In the genomic region with DNA sequence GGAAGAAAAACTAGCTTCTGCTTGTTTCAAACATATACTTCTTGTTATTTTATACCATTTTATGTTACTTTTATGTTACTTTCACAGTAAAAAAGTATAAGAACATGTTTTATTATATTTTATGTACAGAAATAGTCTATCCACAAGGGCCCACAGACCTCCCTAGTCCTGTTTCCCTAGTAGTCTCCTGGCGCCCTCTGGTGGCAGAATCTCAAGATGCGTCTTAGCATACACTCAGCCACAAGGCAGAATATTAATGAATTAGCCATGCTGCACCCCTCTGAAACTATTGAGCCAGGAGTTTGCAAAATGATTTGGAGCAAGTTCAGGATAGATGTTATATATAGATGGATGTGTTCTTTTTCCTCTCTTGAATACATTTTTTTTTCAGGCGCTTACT, we compare ENCODE assay signal across 9 mouse cellular contexts.
DNase-seq lines count a peak whose midpoint lies in the region; ATAC-seq lines count a peak whose summit lies in the region.
"Had no signal": no experiment of that assay in that cellular context is flagged by ENCODE, and none has a peak within 500 bp of the region (broad histone marks: within the 10 kb centered on the region; RNA-seq: fewer than 3 reads in every experiment).

No protein-coding gene starts in this region.

- H3K4me2 ChIP-seq in embryonic facial prominence, embryonic 14.5 days (ENCODE audit: low read depth, low read length) = no peak overlapping the region
- no peak overlapping the region for H3K4me2 ChIP-seq in hindbrain, embryonic 14.5 days (replicated peaks)
- H3K4me2 ChIP-seq: lung, embryonic 15.5 days had no signal

- H3K27me3 ChIP-seq in embryonic facial prominence, embryonic 14.5 days (replicated peaks; ENCODE audit: control insufficient read depth, insufficient read depth, low read length) = no peaks in the 10 kb centered on the region
- no peaks in the 10 kb centered on the region for H3K27me3 ChIP-seq in hindbrain, embryonic 14.5 days (ENCODE audit: control insufficient read depth, insufficient read depth, low read length)
- H3K27me3 ChIP-seq: lung, embryonic 15.5 days had no signal

- WGBS in embryonic facial prominence, embryonic 14.5 days = 31% methylated on average over 3 of the region's 3 CpGs
- WGBS in hindbrain, embryonic 14.5 days = 19% methylated on average over 3 of the region's 3 CpGs

- no peaks in the 10 kb centered on the region for H3K9me3 ChIP-seq in embryonic facial prominence, embryonic 14.5 days (ENCODE audit: control insufficient read depth, low read length)
- no peaks in the 10 kb centered on the region for H3K9me3 ChIP-seq in hindbrain, embryonic 14.5 days (ENCODE audit: control insufficient read depth, low read length)
- H3K9me3 ChIP-seq: lung, embryonic 15.5 days had no signal

- H3K4me3 ChIP-seq in embryonic facial prominence, embryonic 14.5 days (ENCODE audit: low read depth, low read length) = no peak overlapping the region
- H3K4me3 ChIP-seq in hindbrain, embryonic 14.5 days (replicated peaks; ENCODE audit: low read length) = no peak overlapping the region
- H3K4me3 ChIP-seq: lung, embryonic 15.5 days had no signal

- no peaks in the 10 kb centered on the region for H3K36me3 ChIP-seq in embryonic facial prominence, embryonic 14.5 days (ENCODE audit: control insufficient read depth, insufficient read depth, low read length)
- H3K36me3 ChIP-seq in hindbrain, embryonic 14.5 days (replicated peaks; ENCODE audit: control insufficient read depth, insufficient read depth) = no peaks in the 10 kb centered on the region
- H3K36me3 ChIP-seq: lung, embryonic 15.5 days had no signal

- ATAC-seq in embryonic facial prominence, embryonic 14.5 days (ENCODE audit: low read depth) = 0 out of 2 replicates have a peak, but pooled peaks have one; percentile 65
- ATAC-seq in hindbrain, embryonic 14.5 days (ENCODE audit: low FRiP score) = no peak

- no peak overlapping the region for H3K27ac ChIP-seq in embryonic facial prominence, embryonic 14.5 days (replicated peaks; ENCODE audit: low read depth, low read length)
- no peak overlapping the region for H3K27ac ChIP-seq in hindbrain, embryonic 14.5 days
- H3K27ac ChIP-seq: lung, embryonic 15.5 days had no signal

- peak; percentile 39 to 50 for DNase-seq in cerebellum, adult 18-20 months
- no peak for DNase-seq in cerebellum, adult 11-12 months
- peak; percentile 89 for DNase-seq in adrenal gland, postnatal 14 days
- DNase-seq in embryonic facial prominence, embryonic 14.5 days (ENCODE audit: low spot score) = peak; percentile 87
- peak; percentile 81 for DNase-seq in hindbrain, embryonic 14.5 days (ENCODE audit: low spot score)
- peak; percentile 45 for DNase-seq in layer of hippocampus, adult 9-11 months
- peak; percentile 83 for DNase-seq in lung, postnatal 14 days
- peak; percentile 42 for DNase-seq in spleen, adult 12 weeks (ENCODE audit: low spot score)

- H3K9ac ChIP-seq in embryonic facial prominence, embryonic 14.5 days (ENCODE audit: low read depth, low read length) = no peak overlapping the region
- H3K9ac ChIP-seq in hindbrain, embryonic 14.5 days = no peak overlapping the region
- H3K9ac ChIP-seq: lung, embryonic 15.5 days had no signal

- H3K4me1 ChIP-seq in embryonic facial prominence, embryonic 14.5 days (ENCODE audit: control insufficient read depth, insufficient read depth, low read length) = no peaks in the 10 kb centered on the region
- H3K4me1 ChIP-seq in hindbrain, embryonic 14.5 days (replicated peaks; ENCODE audit: control insufficient read depth, insufficient read depth, low read length) = no peaks in the 10 kb centered on the region
- H3K4me1 ChIP-seq: lung, embryonic 15.5 days had no signal
